Mouse (Mus musculus): ENCODE results near the gene Hcn2.

- TF ChIP-seq CTCF (IDR thresholded peaks at IDR 0.05; ENCODE audit: low read depth, low read length) (no peak), GATA1 (IDR thresholded peaks at IDR 0.05; ENCODE audit: borderline replicate concordance, low read length) (no peak)
Measured at GRCm38 (mm10) chr10:79723692-79724091, 7.3 kb downstream of the Hcn2 start.
